Mouse (Mus musculus) megakaryocyte, embryonic 14.5 days (primary cell): Measurements from ENCODE around the gene Ripor1. TPM values are rescaled to one million over a fixed set of nuclear protein-coding genes. Genes with fewer than 3 reads are reported as not detected.

Experiments used
- H3K27me3 ChIP-seq: replicated peaks from 2 replicates; pipeline ENCODE3; 2012; ENCODE audit warnings: inconsistent platforms
- H3K36me3 ChIP-seq: replicated peaks from 2 replicates; pipeline ENCODE3; 2012; ENCODE audit warnings: low read length, inconsistent platforms, mixed read lengths
- H3K4me1 ChIP-seq: 2 replicates; pipeline ENCODE4 v1.6.1; 2012; ENCODE audit warnings: inconsistent platforms
- H3K4me3 ChIP-seq: replicated peaks from 2 replicates; pipeline ENCODE3; 2012; ENCODE audit warnings: moderate library complexity, mild to moderate bottlenecking, inconsistent platforms
- H3K9me3 ChIP-seq: 2 replicates; pipeline ENCODE4 v1.6.1; 2012; ENCODE audit warnings: inconsistent platforms
- FLI1 ChIP-seq: IDR thresholded peaks from 2 replicates; pipeline ENCODE4 v1.6.1; 2012; ENCODE audit warnings: low read length, inconsistent platforms, mixed read lengths
- GATA1 ChIP-seq: IDR thresholded peaks from 3 replicates; pipeline ENCODE4 v1.6.1; 2012; ENCODE audit warnings: mixed read lengths, low read length, inconsistent platforms, borderline replicate concordance
- polyA plus RNA-seq: library from polyadenylated mRNA; stranded (reverse); fragments of >175 nt; gene quantifications from 2 replicates; pipeline ENCODE4 v1.2.3, GENCODE M21; 2012; ENCODE audit warnings: low replicate concordance; ENCODE audit not compliant: insufficient read depth

Ripor1 gene
- polyA plus RNA-seq, 1 experiment: 27.7 TPM

DNA sequence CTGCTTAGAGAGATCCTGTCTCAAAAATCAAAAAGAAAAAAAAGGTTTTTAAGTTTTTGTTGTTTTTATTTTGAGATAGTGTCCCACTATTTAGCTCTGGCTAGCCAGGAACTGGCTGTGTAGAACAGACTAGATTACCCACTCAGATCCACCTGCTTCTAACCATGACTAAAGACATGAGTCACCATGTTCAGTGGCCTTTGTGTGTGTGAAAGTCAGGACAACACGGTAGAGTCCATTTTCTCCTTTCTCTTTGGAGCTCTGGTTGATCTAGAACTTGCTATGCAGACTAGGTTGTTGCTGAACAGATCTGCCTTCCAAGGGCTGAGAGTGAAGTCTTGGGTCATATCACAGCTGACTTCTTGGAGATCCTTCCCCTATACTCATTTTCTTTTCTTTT, 34.8 kb downstream of the Ripor1 start:
- Histone ChIP-seq H3K4me3 (peak overlapping the region; percentile 76), H3K36me3 (peaks cover 24% of the 10 kb centered on the region), H3K4me1 (peaks cover 49% of the 10 kb centered on the region), H3K27me3 (no peaks in the 10 kb centered on the region), H3K9me3 (no peaks in the 10 kb centered on the region)
- TF ChIP-seq FLI1: no peak
- no peak for TF ChIP-seq GATA1

DNA sequence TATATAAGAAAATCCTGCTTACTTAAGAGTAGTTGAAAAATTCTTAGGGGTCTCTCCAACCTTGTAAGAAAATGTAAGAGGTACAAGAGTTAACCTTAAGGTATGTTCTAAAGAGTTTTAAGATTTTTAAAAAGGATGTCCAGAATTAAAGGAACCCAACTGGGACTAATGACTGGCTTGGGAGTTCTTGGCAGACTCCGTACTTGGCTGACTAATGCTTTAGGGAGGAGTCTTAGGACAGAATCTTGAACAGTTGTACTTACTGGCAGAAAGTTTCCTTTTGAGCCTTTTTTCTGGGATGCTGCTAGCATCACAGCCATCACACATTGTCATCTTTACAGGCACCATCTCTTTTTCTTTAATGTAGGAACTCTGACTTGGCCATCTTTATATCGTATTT, 35.5 kb downstream of the Ripor1 start:
- Histone ChIP-seq H3K4me3 (peak overlapping the region; percentile 23), H3K36me3 (peaks cover 30% of the 10 kb centered on the region), H3K9me3 (no peaks in the 10 kb centered on the region), H3K4me1 (peaks cover 46% of the 10 kb centered on the region), H3K27me3 (no peaks in the 10 kb centered on the region)
- TF ChIP-seq GATA1 (no peak), FLI1 (no peak)

DNA sequence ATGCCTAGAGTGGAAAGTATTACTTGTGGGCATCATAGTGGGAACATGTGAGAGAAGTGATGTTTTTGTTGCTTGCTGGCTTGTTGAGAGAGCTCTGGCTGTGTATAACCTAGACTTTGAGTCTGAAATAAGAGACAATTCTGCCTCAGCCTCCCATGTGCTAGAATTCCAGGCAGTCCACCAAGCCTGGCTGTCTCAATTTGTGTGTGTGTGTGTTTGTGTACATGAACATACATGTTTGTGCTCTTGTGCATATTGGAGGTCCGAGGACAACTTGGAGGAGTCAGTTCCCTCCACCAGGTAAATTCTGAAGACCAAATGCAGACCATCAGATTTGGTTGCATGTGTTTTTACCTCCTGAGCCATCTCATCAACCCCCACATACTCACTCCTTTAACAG, 40.1 kb downstream of the Ripor1 start:
- TF ChIP-seq FLI1 (no peak), GATA1 (no peak)
- peaks cover 58% of the 10 kb centered on the region for H3K36me3 ChIP-seq

DNA sequence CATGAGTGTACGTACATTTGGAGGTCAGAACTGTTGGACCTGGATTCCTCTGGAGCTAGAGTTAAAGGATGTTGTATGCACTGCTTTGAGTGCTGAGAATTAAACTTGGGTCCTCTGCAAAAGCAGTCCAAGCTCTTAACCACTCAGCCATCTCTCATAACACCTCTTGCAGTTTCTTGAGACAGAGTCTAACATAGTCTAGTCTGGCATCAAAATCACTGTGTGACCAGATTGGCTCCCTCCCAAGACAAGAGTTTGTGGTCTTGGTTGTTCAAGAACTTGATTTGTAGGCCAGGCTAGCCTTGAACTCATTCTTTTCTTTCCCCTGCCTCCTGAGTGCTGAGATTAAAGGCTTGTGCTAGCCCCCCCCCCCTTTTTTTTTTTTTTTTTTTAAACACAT, 43.9 kb downstream of the Ripor1 start:
- H3K27me3 ChIP-seq: no peaks in the 10 kb centered on the region
- TF ChIP-seq FLI1 (no peak), GATA1 (no peak)
- peaks cover 73% of the 10 kb centered on the region for H3K36me3 ChIP-seq
- H3K4me1 ChIP-seq: peaks cover 42% of the 10 kb centered on the region
- H3K9me3 ChIP-seq: no peaks in the 10 kb centered on the region
- H3K4me3 ChIP-seq: no peak overlapping the region

More for the DNA sequence above, 40.1 kb downstream of the Ripor1 start:
- no peaks in the 10 kb centered on the region for H3K9me3 ChIP-seq
- no peak overlapping the region for H3K4me3 ChIP-seq
- peaks cover 38% of the 10 kb centered on the region for H3K4me1 ChIP-seq
- H3K27me3 ChIP-seq: no peaks in the 10 kb centered on the region

DNA sequence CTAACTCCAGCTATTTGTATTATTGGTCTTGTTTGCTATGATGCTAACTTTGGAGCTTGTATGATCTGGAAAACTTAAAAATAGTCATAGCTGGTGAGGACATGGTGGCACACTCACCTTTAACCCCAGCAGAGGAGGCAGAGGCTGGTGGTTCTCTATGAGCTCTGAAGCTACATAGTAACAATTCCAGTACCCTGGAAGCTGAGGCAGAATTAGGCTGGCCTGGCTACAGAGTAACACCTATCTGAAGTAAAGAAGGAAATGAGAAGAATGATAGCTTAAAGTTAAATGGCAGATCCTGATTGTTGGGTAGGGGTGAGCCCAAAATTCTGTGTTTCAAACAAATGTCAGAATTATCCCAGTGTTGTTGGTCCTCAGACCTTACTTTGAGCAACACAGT, 52.6 kb downstream of the Ripor1 start:
- no peak overlapping the region for H3K4me3 ChIP-seq
- no peaks in the 10 kb centered on the region for H3K9me3 ChIP-seq
- no peaks in the 10 kb centered on the region for H3K27me3 ChIP-seq
- TF ChIP-seq GATA1 (no peak), FLI1 (no peak)
- H3K4me1 ChIP-seq: peaks cover 29% of the 10 kb centered on the region; the same call in 1 of the 2 replicates
- peaks cover 46% of the 10 kb centered on the region for H3K36me3 ChIP-seq

DNA sequence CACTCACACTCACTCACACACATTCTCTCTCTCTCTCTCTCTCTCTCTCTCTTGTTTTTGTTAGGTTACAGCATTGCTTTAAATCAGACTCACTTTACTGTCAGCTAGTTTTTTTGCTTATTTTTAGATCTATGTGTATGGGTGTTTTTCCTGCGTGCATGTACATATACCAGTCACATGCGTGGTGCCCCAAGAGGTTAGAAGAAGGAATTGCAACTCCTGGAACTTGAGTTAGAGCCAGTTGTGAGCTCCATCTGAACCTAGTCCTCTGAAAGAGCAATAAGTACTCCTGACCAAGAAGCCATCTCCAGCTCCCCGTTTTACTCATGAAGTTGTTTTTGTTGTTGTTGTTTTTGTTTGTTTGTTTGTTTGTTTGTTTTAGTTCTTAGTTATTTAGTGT, 56.1 kb downstream of the Ripor1 start:
- H3K4me1 ChIP-seq: peaks cover 23% of the 10 kb centered on the region; the same call in 1 of the 2 replicates
- H3K4me3 ChIP-seq: no peak overlapping the region
- H3K27me3 ChIP-seq: no peaks in the 10 kb centered on the region
- peaks cover 53% of the 10 kb centered on the region for H3K36me3 ChIP-seq
- no peak for TF ChIP-seq GATA1
- TF ChIP-seq FLI1: no peak
- H3K9me3 ChIP-seq: no peaks in the 10 kb centered on the region

Other genes starting within 250 kb of the Ripor1 start
- 0.02 TPM in 1 of 2 replicates, not detected in the other for gene Plekhg4, start 232.0 kb upstream of the Ripor1 start, polyA plus RNA-seq
- gene Kctd19, start 191.8 kb upstream of the Ripor1 start, polyA plus RNA-seq: not detected in 2 replicates
- gene Lrrc36, start 191.7 kb upstream of the Ripor1 start, polyA plus RNA-seq: not detected in 2 replicates
- 2.5 and 3.3 TPM in 2 replicates for gene Tppp3, start 133.7 kb upstream of the Ripor1 start, polyA plus RNA-seq
- 5.4 and 9.0 TPM in 2 replicates for gene Zdhhc1, start 108.4 kb upstream of the Ripor1 start, polyA plus RNA-seq
- 0.12 TPM in 1 of 2 replicates, not detected in the other for gene Hsd11b2, start 86.5 kb upstream of the Ripor1 start, polyA plus RNA-seq
- 19.8 and 57.3 TPM in 2 replicates for gene Atp6v0d1, start 39.2 kb upstream of the Ripor1 start, polyA plus RNA-seq
- 18.1 and 68.4 TPM in 2 replicates for gene Ctcf, start 31.3 kb downstream of the Ripor1 start, polyA plus RNA-seq
- gene Agrp, start 32.1 kb downstream of the Ripor1 start, polyA plus RNA-seq: not detected in 2 replicates
- 22.9 and 31.4 TPM in 2 replicates for gene Carmil2, start 81.0 kb downstream of the Ripor1 start, polyA plus RNA-seq
- 26.9 and 57.9 TPM in 2 replicates for gene Acd, start 95.8 kb downstream of the Ripor1 start, polyA plus RNA-seq
- gene Pard6a, start 95.9 kb downstream of the Ripor1 start, polyA plus RNA-seq: 7.8 and 19.1 TPM in 2 replicates
- gene 4933405L10Rik, start 102.4 kb downstream of the Ripor1 start, polyA plus RNA-seq: not detected in 2 replicates
- gene Enkd1, start 103.0 kb downstream of the Ripor1 start, polyA plus RNA-seq: 22.7 and 26.1 TPM in 2 replicates
- gene Gfod2, start 153.4 kb downstream of the Ripor1 start, polyA plus RNA-seq: 3.0 and 9.7 TPM in 2 replicates
- 10.3 and 11.1 TPM in 2 replicates for gene Ranbp10, start 222.1 kb downstream of the Ripor1 start, polyA plus RNA-seq
- gene Tsnaxip1, start 222.5 kb downstream of the Ripor1 start, polyA plus RNA-seq: not detected in 2 replicates
- 22.5 and 23.5 TPM in 2 replicates for gene Cenpt, start 248.0 kb downstream of the Ripor1 start, polyA plus RNA-seq
- 12.4 and 38.2 TPM in 2 replicates for gene Thap11, start 249.9 kb downstream of the Ripor1 start, polyA plus RNA-seq